9 mouse cellular contexts compared by ENCODE assay signal in the genomic region with DNA sequence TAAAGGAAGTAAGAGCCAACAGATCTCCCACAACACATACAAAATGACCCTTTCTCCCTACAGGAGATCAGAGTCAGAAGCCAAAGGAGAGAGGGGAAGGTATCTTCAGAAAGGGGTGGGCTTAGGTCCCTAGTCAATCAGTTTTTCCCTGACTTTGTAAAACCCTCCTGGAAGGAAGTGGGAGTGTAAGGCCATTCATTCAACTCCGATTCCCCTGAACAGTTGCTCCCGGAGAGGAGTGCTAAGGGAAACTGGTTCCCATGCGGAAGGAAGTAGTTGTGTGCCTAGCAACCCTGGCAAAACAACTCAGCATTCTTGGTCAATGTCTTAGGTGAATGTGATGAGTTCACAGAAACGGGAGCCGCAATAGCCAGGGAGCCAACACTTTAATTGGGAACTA. TPM values are rescaled to one million over a fixed set of nuclear protein-coding genes. Genes with fewer than 3 reads are reported as not detected.
DNase-seq lines count a peak whose midpoint lies in the region; ATAC-seq and TF ChIP-seq lines count a peak whose summit lies in the region.
"Had no signal": no experiment of that assay in that cellular context is flagged by ENCODE, and none has a peak within 500 bp of the region (broad histone marks: within the 10 kb centered on the region; RNA-seq: fewer than 3 reads in every experiment).

No protein-coding gene starts in this region.

- ATAC-seq in forebrain, embryonic 16.5 days = no peak
- no peak for ATAC-seq in hindbrain, embryonic 16.5 days

- peak overlapping the region; percentile 82 for H3K4me3 ChIP-seq in gastrocnemius, adult 2 months
- H3K4me3 ChIP-seq in forebrain, embryonic 16.5 days (replicated peaks; ENCODE audit: low read length) = peak overlapping the region; percentile 86
- peak overlapping the region; percentile 81 for H3K4me3 ChIP-seq in hindbrain, embryonic 16.5 days (ENCODE audit: low read length)

- intact Hi-C loops in gastrocnemius, adult 2 months (cut with DNase I) = no loop called here

- H3K36me3 ChIP-seq in forebrain, embryonic 16.5 days (ENCODE audit: control insufficient read depth, insufficient read depth) = no peaks in the 10 kb centered on the region
- no peaks in the 10 kb centered on the region for H3K36me3 ChIP-seq in hindbrain, embryonic 16.5 days (ENCODE audit: control insufficient read depth, insufficient read depth, low read length)

- no peak for TF ChIP-seq CTCF in gastrocnemius, adult 2 months (IDR thresholded peaks at IDR 0.05)

- H3K9me3 ChIP-seq in forebrain, embryonic 16.5 days (ENCODE audit: control insufficient read depth, low read length) = no peaks in the 10 kb centered on the region
- H3K9me3 ChIP-seq in hindbrain, embryonic 16.5 days (ENCODE audit: control insufficient read depth, low read length) = no peaks in the 10 kb centered on the region

- H3K9ac ChIP-seq in forebrain, embryonic 16.5 days (replicated peaks; ENCODE audit: low read depth, low read length) = peak overlapping the region; percentile 86; the same call in 1 of the 2 replicates
- no peak overlapping the region; the same call in 1 of the 2 replicates for H3K9ac ChIP-seq in hindbrain, embryonic 16.5 days (ENCODE audit: low read depth, low read length)

- no peaks in the 10 kb centered on the region for H3K27me3 ChIP-seq in forebrain, embryonic 16.5 days (replicated peaks; ENCODE audit: control insufficient read depth, insufficient read depth, low read length)
- H3K27me3 ChIP-seq in hindbrain, embryonic 16.5 days (replicated peaks; ENCODE audit: control insufficient read depth, insufficient read depth, low read length) = no peaks in the 10 kb centered on the region

- peaks cover 27% of the 10 kb centered on the region for H3K4me1 ChIP-seq in forebrain, embryonic 16.5 days (replicated peaks; ENCODE audit: control insufficient read depth, insufficient read depth, low read length)
- peaks cover 12% of the 10 kb centered on the region for H3K4me1 ChIP-seq in hindbrain, embryonic 16.5 days (ENCODE audit: control insufficient read depth, insufficient read depth, low read depth, low read length)

- DNase-seq in gastrocnemius, adult 2 months = peak; percentile 30
- no peak for DNase-seq in gastrocnemius, adult 8-10 months (ENCODE audit: low spot score in 2 of 2)
- DNase-seq in lung, postnatal 10 days = peak; percentile 49
- no peak for DNase-seq in frontal cortex, postnatal 36 days (ENCODE audit: low spot score in 2 of 2)
- DNase-seq in adrenal gland, adult 8-10 months = no peak
- no peak for DNase-seq in right cerebral cortex, adult 18-20 months

- H3K27ac ChIP-seq in gastrocnemius, adult 2 months = no peak overlapping the region; the same call in 1 of the 2 replicates
- H3K27ac ChIP-seq in forebrain, embryonic 16.5 days (ENCODE audit: low read length) = no peak overlapping the region
- no peak overlapping the region for H3K27ac ChIP-seq in hindbrain, embryonic 16.5 days (ENCODE audit: low read depth, low read length)

- 20% methylated on average over 5 of the region's 5 CpGs for WGBS in forebrain, embryonic 16.5 days
- WGBS in hindbrain, embryonic 16.5 days = 19% methylated on average over 5 of the region's 5 CpGs

- H3K4me2 ChIP-seq in forebrain, embryonic 16.5 days (ENCODE audit: low read length) = peak overlapping the region; percentile 93
- peak overlapping the region; percentile 80 for H3K4me2 ChIP-seq in hindbrain, embryonic 16.5 days (ENCODE audit: low read length)

RNA-seq across cellular contexts. Expression of gene Rgs7bp, which starts 0.6 kb away (rescaled TPM):
- total RNA-seq in gastrocnemius, adult 2 months (2021) = under 1 TPM; 0.48 to 0.70 TPM
- total RNA-seq in gastrocnemius, adult 8-10 months (2022) = under 1 TPM; 0.61 to 0.80 (median 0.68) TPM
- 6.0 and 6.8 TPM in 2 replicates for polyA plus RNA-seq in forebrain, embryonic 16.5 days (2015; fragmentation: Nextera tagmentation; extraction: Ambion mirVana)
- 8.9 and 9.8 TPM in 2 replicates for polyA plus RNA-seq in hindbrain, embryonic 16.5 days (2015; fragmentation: Nextera tagmentation; extraction: Ambion mirVana)
- total RNA-seq in adrenal gland, adult 8-10 months (2022) = 1 to 10 TPM; 1.7 to 3.2 (median 1.9) TPM

RNA-seq across cellular contexts. Expression of gene 4933425L06Rik, which starts 26.5 kb away (rescaled TPM):
- total RNA-seq in gastrocnemius, adult 2 months (2021) = not detected
- not detected for total RNA-seq in gastrocnemius, adult 8-10 months (2022)
- 0.13 TPM in 1 of 2 replicates, not detected in the other for polyA plus RNA-seq in forebrain, embryonic 16.5 days (2015; fragmentation: Nextera tagmentation; extraction: Ambion mirVana)
- 0.06 TPM in 1 of 2 replicates, not detected in the other for polyA plus RNA-seq in hindbrain, embryonic 16.5 days (2015; fragmentation: Nextera tagmentation; extraction: Ambion mirVana)
- total RNA-seq in adrenal gland, adult 8-10 months (2022) = not detected
- total RNA-seq: gastrocnemius, postnatal 4 days had no signal

Comparison
In these comparisons a context has a peak if more than half of its experiments do, and no peak if none do; other contexts are left out.
1. DNase-seq: peak in gastrocnemius, adult 2 months (single experiment) and lung, postnatal 10 days (single experiment); none in gastrocnemius, adult 8-10 months (0 of 2), frontal cortex, postnatal 36 days (0 of 2), adrenal gland, adult 8-10 months (single experiment) and right cerebral cortex, adult 18-20 months (single experiment).
2. Peak in every context shown above with its lines, with median percentiles within 50 percentile points of each other: H3K4me3 ChIP-seq.